Mouse (Mus musculus) stomach, embryonic 16.5 days (tissue): ENCODE measurements at regions not wholly inside any gene's neighbourhood (a gene's known extent, or its start where the extent isn't known, plus 50 kb on each side); places are given as distances from the start of the nearest gene placed in this dataset.

ENCODE experiments used
- ATAC-seq: fragments of 200-750 bp; cut with Nextera tagmentation; 2 replicates; pipeline ENCODE4 v1.8.0; 2017; ENCODE audit warnings: moderate number of reproducible peaks, moderate TSS enrichment; ENCODE audit not compliant: insufficient read depth, low FRiP score
- H3K27ac ChIP-seq: fragments of 300-500 bp; sonication (generic); 2 replicates; pipeline ENCODE4 v1.5.1; 2014; ENCODE audit warnings: low read length
- H3K27me3 ChIP-seq: fragments of 300-500 bp; sonication (generic); 2 replicates; pipeline ENCODE4 v1.6.1; 2014; ENCODE audit warnings: low read length, control low read depth, mixed read lengths; ENCODE audit not compliant: control insufficient read depth, insufficient read depth
- H3K36me3 ChIP-seq: fragments of 300-500 bp; sonication (generic); 2 replicates; pipeline ENCODE4 v1.6.1; 2014; ENCODE audit warnings: low read length; ENCODE audit not compliant: control insufficient read depth, insufficient read depth
- H3K4me1 ChIP-seq: fragments of 300-500 bp; sonication (generic); 2 replicates; pipeline ENCODE4 v1.6.1; 2014; ENCODE audit warnings: low read length, control low read depth, mixed read lengths; ENCODE audit not compliant: control insufficient read depth, insufficient read depth
- H3K4me2 ChIP-seq: fragments of 300-500 bp; sonication (generic); 2 replicates; pipeline ENCODE4 v1.6.1; 2014; ENCODE audit warnings: low read depth, low read length, mixed read lengths
- H3K4me3 ChIP-seq: fragments of 300-500 bp; sonication (generic); replicated peaks from 2 replicates; pipeline ENCODE4 v1.5.1; 2014; ENCODE audit warnings: mild to moderate bottlenecking, low read length
- H3K9ac ChIP-seq: fragments of 300-500 bp; sonication (generic); 2 replicates; pipeline ENCODE4 v1.6.1; 2014; ENCODE audit warnings: low read length
- H3K9me3 ChIP-seq: fragments of 300-500 bp; sonication (generic); replicated peaks from 2 replicates; pipeline ENCODE4 v1.6.1; 2016; ENCODE audit warnings: low read length, control low read depth; ENCODE audit not compliant: control insufficient read depth
- WGBS: fragments of 180-500 bp; shearing (Covaris S2); extraction: QIAGEN DNeasy Blood & Tissue Kit; methylation state at CpG from one replicate; pipeline ENCODE4 v1.1.7; 2014; 5-methylcytosine and 5-hydroxymethylcytosine counted together

DNA sequence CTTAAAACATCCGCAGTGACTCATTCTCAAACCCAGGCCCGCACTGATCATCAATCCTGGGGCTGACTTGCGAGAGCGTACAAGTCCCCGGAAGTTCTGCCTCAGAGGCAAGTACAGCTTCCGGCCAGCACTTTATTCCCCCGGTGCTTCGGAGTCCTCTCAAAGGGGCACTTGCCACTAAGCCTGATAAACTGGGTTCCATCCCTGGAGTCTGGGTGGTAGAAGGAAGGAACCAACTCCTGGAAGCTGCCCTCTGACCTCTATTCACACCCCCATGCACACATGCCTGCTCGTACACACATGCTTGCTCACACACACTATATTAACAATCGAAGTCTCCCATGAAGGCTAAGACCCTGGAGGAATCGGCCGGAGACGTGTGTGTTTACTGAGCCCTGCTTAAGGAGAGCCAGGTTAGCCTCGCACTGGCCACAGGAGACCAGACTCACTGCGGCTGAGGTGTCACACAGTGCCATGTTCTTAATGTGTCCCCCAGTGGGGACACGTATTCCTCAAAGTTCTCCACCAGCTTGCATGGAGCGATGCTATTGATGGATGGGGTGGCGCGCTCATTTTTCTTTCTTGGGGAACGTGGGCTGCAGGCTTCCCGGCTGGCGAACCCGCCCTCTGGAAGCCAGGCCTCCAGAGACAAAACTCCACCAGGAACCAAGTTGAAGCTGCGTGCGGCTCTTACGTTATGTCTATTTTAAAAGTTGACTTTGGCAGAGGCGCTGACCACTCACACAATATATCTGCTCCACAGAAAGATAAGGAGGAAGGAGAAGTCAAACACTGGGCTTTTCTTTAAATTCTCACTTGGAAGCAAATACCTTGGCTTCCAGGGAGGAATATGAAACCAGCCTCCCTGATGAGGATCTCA is 142.2 kb downstream of the Setd4 start:
- Histone ChIP-seq H3K27me3 (no peaks in the 10 kb centered on the region), H3K4me2 (no peak overlapping the region), H3K9ac (peak overlapping the region; percentile 34; the same call in 1 of the 2 replicates), H3K4me3 (no peak overlapping the region), H3K36me3 (no peaks in the 10 kb centered on the region), H3K4me1 (peaks cover 16% of the 10 kb centered on the region), H3K27ac (peak overlapping the region; percentile 15; the same call in 1 of the 2 replicates), H3K9me3 (no peaks in the 10 kb centered on the region)
- peak; percentile 44; the same call in 1 of the 2 replicates for ATAC-seq
- WGBS = 45% methylated on average over 27 of the region's 27 CpGs

DNA sequence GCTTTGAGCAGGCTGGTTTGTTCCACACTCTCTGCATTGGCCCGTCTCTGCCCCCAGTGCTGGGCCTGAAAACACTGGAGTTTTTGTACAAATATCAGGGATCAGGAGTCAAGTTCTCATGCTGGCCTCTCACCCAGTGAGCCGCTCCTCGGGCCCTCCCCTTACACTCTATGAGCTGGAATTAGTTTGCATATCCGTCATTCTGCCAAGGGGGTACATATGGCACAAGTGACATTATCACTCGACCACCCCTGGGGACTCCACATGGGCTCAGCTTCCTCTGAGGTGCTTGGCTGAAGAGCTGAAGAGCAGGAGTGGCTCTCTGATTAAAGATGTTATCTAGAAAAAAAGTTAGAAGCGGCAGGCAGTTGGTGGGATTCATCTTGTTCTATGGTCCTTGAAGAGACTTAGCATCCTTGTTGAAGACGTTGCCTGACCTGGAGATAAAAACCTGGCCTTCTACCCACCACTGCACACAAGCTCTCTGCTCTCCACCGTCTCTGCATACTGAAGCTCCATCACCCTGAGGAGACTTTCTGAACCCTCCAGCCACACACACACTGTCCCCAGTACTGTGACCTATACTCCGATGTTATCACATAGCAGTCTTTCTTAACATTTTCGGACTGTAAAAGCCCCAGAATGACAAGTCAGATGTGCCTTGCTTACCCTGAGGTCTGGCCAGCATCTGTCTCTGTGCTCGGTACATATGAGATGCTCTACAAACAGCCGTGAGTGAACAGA is 144.2 kb downstream of the Setd4 start:
- no peak for ATAC-seq
- H3K27me3 ChIP-seq = no peaks in the 10 kb centered on the region
- no peak overlapping the region for H3K4me2 ChIP-seq
- no peak overlapping the region for H3K4me3 ChIP-seq
- no peaks in the 10 kb centered on the region for H3K9me3 ChIP-seq
- H3K27ac ChIP-seq = no peak overlapping the region
- H3K9ac ChIP-seq = no peak overlapping the region
- WGBS = 57% methylated on average over 12 of the region's 12 CpGs
- H3K36me3 ChIP-seq = no peaks in the 10 kb centered on the region
- peaks cover 16% of the 10 kb centered on the region for H3K4me1 ChIP-seq

DNA sequence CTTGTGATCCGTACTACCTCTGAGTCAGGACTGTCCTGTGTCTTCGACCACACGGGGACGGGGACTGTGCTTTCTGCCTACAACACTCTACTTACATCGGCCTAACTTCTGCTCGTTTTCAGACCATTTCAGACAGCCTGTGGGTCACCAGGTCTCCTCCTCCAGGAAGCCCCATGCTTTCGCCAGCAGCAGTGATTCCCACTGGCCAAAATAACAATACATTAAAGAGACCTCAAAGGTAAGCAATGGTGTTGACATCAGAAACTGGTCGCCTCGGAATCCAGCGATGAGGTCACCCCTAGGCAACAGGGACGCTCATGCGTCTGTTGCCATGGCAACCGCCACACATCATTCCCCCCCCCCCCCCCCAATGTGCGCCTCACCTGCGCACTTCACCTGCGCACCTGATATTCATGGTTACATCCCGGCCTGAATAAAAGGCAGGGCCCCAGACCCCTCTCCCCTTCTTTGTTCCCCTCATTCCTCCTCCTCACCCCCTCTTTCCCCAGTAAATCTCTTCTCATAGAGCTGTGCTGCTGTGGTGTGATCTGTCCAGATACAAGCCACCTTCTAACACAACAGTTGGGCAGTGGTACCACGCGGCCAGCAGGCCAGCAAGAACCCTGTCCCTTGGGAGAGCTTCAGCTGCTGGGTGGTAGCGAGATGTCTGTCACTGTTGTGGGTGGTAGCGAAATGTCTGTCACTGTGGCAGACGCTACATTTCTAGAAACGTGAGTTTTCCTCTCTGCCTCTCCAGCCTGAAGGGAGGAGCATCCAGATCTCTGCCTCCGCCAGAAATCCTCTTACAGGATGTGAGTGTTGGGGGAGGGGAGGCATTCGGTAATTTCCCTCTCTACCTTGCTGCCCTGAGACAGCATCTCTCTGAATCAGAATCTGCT is 145.0 kb downstream of the Setd4 start:
- peaks cover 16% of the 10 kb centered on the region for H3K4me1 ChIP-seq
- WGBS = 48% methylated on average over 25 of the region's 25 CpGs
- no peaks in the 10 kb centered on the region for H3K36me3 ChIP-seq
- ATAC-seq = no peak
- H3K9ac ChIP-seq = no peak overlapping the region; the same call in 1 of the 2 replicates
- H3K9me3 ChIP-seq = no peaks in the 10 kb centered on the region
- H3K27ac ChIP-seq = no peak overlapping the region
- no peak overlapping the region for H3K4me3 ChIP-seq
- H3K27me3 ChIP-seq = no peaks in the 10 kb centered on the region
- no peak overlapping the region for H3K4me2 ChIP-seq

DNA sequence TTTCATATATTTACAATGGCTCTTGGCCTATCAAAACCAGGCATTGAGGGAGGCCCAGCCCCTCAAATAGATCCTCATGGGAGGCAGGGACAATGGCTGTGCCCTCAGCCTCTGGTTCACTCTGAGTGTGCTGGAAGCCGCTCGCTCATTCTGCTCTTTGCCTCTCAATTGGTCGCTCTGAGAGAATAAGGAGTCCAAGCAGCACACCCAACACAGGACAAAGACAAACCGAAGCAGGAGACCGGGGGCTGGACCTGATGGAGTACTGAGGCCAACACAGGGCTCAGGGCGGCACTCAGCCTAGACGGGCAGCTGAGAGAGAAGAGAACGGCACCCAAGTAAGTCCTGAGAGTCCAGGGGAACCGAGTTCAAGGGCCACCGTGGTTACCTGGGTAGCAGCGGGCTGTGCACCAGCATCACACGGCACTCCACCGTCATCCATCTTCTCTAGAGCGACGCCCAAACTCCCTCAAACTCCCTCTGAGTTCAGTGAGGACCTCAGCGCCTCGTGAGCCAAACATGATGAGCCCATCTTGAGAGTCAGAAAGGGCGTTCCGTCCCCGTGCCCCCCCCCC is 145.8 kb downstream of the Setd4 start:
- no peak overlapping the region for H3K27ac ChIP-seq
- ATAC-seq = no peak
- no peaks in the 10 kb centered on the region for H3K27me3 ChIP-seq
- H3K9ac ChIP-seq = no peak overlapping the region
- 83% methylated on average over 20 of the region's 20 CpGs for WGBS
- no peaks in the 10 kb centered on the region for H3K36me3 ChIP-seq
- no peak overlapping the region for H3K4me3 ChIP-seq
- H3K4me2 ChIP-seq = no peak overlapping the region
- H3K4me1 ChIP-seq = peaks cover 16% of the 10 kb centered on the region
- H3K9me3 ChIP-seq = no peaks in the 10 kb centered on the region

DNA sequence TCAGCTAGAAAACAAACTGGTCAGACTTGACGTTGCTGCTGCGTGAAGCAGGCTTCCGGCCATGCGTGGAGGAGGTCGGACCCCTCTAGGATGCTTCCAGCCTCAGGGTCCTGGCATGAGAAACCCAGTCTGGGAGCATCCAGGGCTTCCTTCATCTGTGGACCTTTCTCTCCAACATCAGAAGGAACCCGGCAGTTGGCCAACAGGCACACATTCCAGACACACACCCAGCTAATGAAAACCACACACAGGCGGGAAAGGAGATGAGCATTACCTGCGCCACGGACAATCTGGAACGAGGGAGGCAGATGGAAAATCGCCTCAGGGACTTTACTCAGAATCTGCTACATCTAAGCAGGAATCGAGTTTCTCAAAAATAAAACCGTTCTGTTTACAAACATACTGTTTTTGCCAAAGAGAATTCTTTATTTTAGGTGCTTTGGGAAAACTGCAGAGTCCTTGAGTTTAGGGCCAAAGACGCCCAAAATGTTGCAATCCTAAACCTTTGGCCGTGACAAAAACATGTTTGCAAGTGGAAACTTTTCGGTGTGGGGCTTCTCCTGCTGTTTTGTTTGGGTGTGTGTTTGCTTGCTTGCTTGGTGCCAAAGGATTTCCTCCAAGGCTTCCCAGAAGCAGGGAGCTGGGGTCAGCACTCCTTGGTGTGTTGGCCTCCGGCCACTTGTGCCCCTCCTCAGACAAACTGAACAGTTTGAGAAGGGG is 147.0 kb downstream of the Setd4 start:
- Histone ChIP-seq H3K9ac (no peak overlapping the region), H3K9me3 (no peaks in the 10 kb centered on the region), H3K4me1 (peaks cover 13% of the 10 kb centered on the region), H3K27me3 (no peaks in the 10 kb centered on the region), H3K27ac (no peak overlapping the region), H3K4me2 (no peak overlapping the region), H3K36me3 (no peaks in the 10 kb centered on the region), H3K4me3 (no peak overlapping the region)
- WGBS = 87% methylated on average over 17 of the region's 17 CpGs
- no peak for ATAC-seq

DNA sequence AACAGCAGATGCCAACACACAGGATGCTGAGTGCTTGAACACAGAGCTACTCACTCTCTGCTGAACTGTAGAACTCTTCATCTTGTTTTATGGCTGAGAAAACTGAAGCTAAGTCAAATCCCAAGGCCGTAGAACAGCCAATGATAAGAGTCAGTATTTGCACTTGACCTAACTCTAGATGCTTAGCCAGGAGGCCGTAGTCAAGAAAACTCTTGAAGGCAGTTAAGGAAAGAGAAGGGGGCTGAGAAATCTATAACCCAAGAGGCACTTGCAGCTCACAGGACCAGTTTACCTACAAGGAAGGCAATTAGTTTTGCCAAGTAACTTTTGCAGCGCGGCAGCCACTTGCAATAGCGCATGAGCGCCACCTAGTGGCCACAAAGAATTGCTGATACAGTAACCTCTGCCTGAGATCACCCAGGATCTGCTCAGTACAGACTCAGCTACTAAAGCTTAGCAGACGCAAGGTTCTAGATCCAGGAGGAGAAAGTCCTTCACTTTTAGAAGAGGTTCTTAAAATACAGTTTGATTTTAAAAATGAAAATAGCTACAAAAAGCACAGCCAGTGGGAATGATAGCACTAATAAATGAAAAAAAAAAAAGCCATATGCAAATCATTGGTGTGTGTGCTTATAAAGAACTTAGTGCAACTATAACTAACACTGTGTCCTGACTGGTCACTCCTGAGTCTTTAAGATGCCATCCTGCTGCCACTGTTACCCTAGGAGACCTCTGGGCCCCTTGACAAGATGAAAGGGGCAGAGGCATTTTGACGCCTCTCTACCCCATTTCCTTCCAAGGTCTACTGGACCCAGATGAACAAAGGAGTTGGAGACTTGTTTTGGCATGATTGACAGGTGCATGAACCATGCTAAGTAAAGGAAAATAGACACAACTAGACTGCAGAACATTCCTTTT is 149.5 kb downstream of the Setd4 start:
- Histone ChIP-seq H3K36me3 (no peaks in the 10 kb centered on the region), H3K4me2 (no peak overlapping the region), H3K27me3 (no peaks in the 10 kb centered on the region), H3K4me1 (peaks cover 5% of the 10 kb centered on the region; the same call in 1 of the 2 replicates), H3K9me3 (no peaks in the 10 kb centered on the region), H3K4me3 (no peak overlapping the region), H3K27ac (no peak overlapping the region), H3K9ac (no peak overlapping the region)
- ATAC-seq = no peak; the same call in 1 of the 2 replicates
- WGBS = 22% methylated on average over 8 of the region's 8 CpGs

DNA sequence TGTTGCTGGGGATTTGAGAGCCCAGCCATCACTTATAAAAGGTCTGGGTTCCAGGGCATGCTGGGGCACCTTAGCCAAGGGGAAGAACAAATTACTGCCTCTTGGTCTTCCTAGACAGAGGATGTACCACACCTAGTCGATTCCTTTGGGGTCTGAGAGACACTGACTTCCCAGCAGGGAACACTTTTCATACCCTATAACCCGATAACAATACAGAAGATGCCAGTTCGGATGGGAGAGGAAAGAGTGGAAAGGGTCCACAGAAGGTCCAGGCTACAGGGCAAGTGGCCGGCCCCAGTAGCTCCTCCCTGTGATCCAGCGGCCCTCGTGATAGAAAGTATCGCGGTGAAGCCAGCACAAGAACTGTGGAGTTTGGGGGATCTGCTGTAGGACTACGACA is 150.8 kb downstream of the Setd4 start:
- Histone ChIP-seq H3K36me3 (no peaks in the 10 kb centered on the region), H3K4me3 (no peak overlapping the region), H3K27ac (no peak overlapping the region), H3K4me2 (no peak overlapping the region), H3K4me1 (no peaks in the 10 kb centered on the region), H3K9ac (no peak overlapping the region), H3K27me3 (no peaks in the 10 kb centered on the region), H3K9me3 (no peaks in the 10 kb centered on the region)
- WGBS = 79% methylated on average over 9 of the region's 9 CpGs
- ATAC-seq = no peak
